Mouse (Mus musculus) lung, embryonic 16.5 days (tissue): Measurements from ENCODE around the gene Irx2. TPM values are rescaled to one million over a fixed set of nuclear protein-coding genes. Genes with fewer than 3 reads are reported as not detected.
A peak's percentile ranks its signal among the peaks of the same experiment; 100 is the strongest.

ENCODE experiments used
- ATAC-seq: fragments of 200-750 bp; cut with Nextera tagmentation; 2 replicates; pipeline ENCODE4 v1.8.0; 2017; ENCODE audit warnings: low read depth, mild to moderate bottlenecking, moderate library complexity
- H3K27ac ChIP-seq: fragments of 300-500 bp; sonication (generic); 2 replicates; pipeline ENCODE4 v1.5.1; 2014; ENCODE audit warnings: mild to moderate bottlenecking, control low read depth, low read length
- H3K27me3 ChIP-seq: fragments of 300-500 bp; sonication (generic); 2 replicates; pipeline ENCODE4 v1.6.1; 2014; ENCODE audit warnings: low read depth, low read length, mixed read lengths; ENCODE audit not compliant: control insufficient read depth, insufficient read depth
- H3K36me3 ChIP-seq: fragments of 300-500 bp; sonication (generic); 2 replicates; pipeline ENCODE4 v1.6.1; 2014; ENCODE audit warnings: low read length; ENCODE audit not compliant: control insufficient read depth, insufficient read depth
- H3K4me1 ChIP-seq: fragments of 300-500 bp; sonication (generic); replicated peaks from 2 replicates; pipeline ENCODE4 v1.6.1; 2014; ENCODE audit warnings: low read length, mixed read lengths; ENCODE audit not compliant: control insufficient read depth, insufficient read depth
- H3K4me2 ChIP-seq: fragments of 300-500 bp; sonication (generic); 2 replicates; pipeline ENCODE4 v1.6.1; 2014; ENCODE audit warnings: low read depth, low read length, control low read depth
- H3K4me3 ChIP-seq: fragments of 300-500 bp; sonication (generic); 2 replicates; pipeline ENCODE4 v1.5.1; 2014; ENCODE audit warnings: mild to moderate bottlenecking, low read length, control low read depth
- H3K9ac ChIP-seq: fragments of 300-500 bp; sonication (generic); 2 replicates; pipeline ENCODE4 v1.6.1; 2014; ENCODE audit warnings: low read length, control low read depth
- H3K9me3 ChIP-seq: fragments of 300-500 bp; sonication (generic); 2 replicates; pipeline ENCODE4 v1.6.1; 2016; ENCODE audit warnings: low read length; ENCODE audit not compliant: control insufficient read depth
- WGBS: fragments of 180-500 bp; shearing (Covaris S2); extraction: QIAGEN DNeasy Blood & Tissue Kit; methylation state at CpG from one replicate; pipeline ENCODE4 v1.1.7; 2014; 5-methylcytosine and 5-hydroxymethylcytosine counted together
- polyA plus RNA-seq: library from polyadenylated mRNA; unstranded; fragments of >200 nt; fragmentation: Nextera tagmentation; extraction: Ambion mirVana; gene quantifications from 2 replicates; pipeline ENCODE4 v1.2.1, GENCODE M21; 2015

Irx2 gene
- 14.9 and 17.3 TPM in 2 replicates for polyA plus RNA-seq

DNA sequence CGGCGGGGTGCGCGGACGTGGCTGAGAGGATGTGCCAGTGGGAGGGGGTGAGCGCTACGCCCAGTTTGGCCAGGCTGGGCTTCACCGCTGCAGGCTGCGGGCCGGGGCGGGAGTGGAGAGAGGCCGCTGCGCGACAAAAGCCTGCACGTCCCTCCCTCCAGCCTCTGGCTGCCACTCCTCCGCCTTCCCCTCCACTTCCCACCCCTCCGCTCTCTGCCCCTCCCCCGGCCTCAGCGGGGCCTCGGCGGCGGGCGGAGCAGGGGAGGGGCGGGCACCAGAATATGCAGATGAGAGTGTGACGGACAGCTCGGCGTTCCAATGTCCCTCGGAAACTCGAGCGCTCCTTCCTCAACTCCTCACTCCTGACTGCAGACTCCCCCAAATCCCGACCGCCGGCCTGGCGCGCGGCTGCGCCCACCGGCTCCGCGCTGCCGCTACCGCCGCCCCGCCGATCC is at the start of gene Irx2:
Irx2 (plus strand) TSS at position 359 of the 455 bp plus-strand sequence.
- H3K27ac ChIP-seq, result peak within 1 kb of the TSS; percentile 95
- H3K4me1 ChIP-seq, result no peaks in the 10 kb centered on the region
- H3K27me3 ChIP-seq, result peaks cover 89% of the 10 kb centered on the region
- H3K4me2 ChIP-seq, result peak within 1 kb of the TSS; percentile 81
- peak within 1 kb of the TSS; percentile 73 for H3K4me3 ChIP-seq
- WGBS, result under 1% methylated on average over 39 of the region's 45 CpGs
- H3K36me3 ChIP-seq, result no peaks in the 10 kb centered on the region
- peak within 1 kb of the TSS; percentile 88 for H3K9ac ChIP-seq
- peak; percentile 94 for ATAC-seq
- no peaks in the 10 kb centered on the region for H3K9me3 ChIP-seq

DNA sequence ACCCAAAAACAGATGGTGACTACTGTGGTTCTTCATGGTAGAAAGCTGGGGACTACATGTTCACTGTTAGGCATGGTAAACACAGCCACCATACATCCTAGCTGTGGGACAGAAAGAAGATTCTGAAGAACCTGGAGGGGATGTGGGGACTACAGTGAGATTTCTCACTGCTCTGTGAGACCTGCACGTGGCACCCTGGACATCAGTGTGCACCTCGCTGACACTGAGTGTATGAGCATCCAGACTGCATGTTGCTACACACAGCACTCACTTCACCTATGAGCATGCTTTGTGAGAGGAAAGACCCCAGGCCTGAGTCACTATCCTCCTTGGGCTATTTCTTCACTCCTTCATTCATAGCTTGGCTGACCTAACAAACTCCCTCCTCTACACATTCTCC is 47.3 kb upstream of the Irx2 start:
- Histone ChIP-seq H3K4me2 (no peak overlapping the region), H3K27me3 (no peaks in the 10 kb centered on the region), H3K4me3 (no peak overlapping the region), H3K9me3 (peaks cover 4% of the 10 kb centered on the region; the same call in 1 of the 2 replicates), H3K36me3 (no peaks in the 10 kb centered on the region), H3K27ac (no peak overlapping the region), H3K9ac (no peak overlapping the region), H3K4me1 (no peaks in the 10 kb centered on the region)
- no peak for ATAC-seq
- WGBS, result 90% methylated on average over 2 of the region's 2 CpGs

DNA sequence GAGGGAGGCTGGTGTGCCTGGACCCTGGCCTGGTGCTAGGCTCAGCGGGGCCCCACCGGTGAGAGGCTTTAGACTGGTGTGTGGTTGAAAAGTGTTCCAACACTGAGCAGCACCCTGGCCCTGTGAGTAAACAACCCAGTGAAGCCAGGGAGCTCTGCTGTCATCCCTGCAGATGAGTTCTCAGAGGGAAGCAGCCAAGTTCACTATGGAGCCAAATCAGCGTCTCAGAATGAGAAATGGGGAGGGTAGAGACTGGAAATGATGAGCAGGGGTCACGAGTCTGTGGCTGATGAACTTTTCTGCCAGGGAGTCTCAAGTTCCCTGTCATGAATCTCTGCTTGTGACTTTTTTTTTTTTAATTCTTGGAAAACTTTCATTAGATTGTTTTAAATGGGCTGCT is 36.1 kb upstream of the Irx2 start:
- H3K4me1 ChIP-seq, result peaks cover 5% of the 10 kb centered on the region
- 24% methylated on average over 4 of the region's 4 CpGs for WGBS
- no peaks in the 10 kb centered on the region for H3K27me3 ChIP-seq
- H3K9ac ChIP-seq, result no peak overlapping the region
- ATAC-seq, result no peak
- no peak overlapping the region for H3K4me3 ChIP-seq
- no peaks in the 10 kb centered on the region for H3K36me3 ChIP-seq
- H3K4me2 ChIP-seq, result peak overlapping the region; percentile 1; the same call in 1 of the 2 replicates
- H3K9me3 ChIP-seq, result no peaks in the 10 kb centered on the region
- 0 out of 2 replicates have a peak overlapping the region, but pooled peaks have one; percentile 11 for H3K27ac ChIP-seq

DNA sequence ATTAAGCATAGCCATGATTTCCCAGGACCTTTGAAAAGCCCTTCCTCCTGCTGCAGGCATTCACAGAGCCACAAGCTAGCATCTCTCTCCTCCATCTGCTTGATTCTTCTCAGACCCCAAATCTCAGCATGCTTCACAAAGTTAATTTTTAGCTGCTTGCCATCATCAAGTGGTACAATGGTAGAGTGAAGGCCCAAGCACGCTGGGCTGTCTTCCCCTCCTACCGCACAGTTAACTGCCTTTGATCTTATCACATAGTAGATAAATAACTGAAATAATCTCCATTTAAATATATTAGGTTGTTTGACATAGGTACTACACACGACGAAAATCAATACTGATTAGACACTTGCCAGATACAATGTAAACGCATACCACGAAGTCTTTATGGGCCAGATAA is 35.3 kb upstream of the Irx2 start:
- no peak overlapping the region for H3K4me3 ChIP-seq
- H3K9ac ChIP-seq, result no peak overlapping the region
- H3K27me3 ChIP-seq, result no peaks in the 10 kb centered on the region
- H3K27ac ChIP-seq, result 0 out of 2 replicates have a peak overlapping the region, but pooled peaks have one; percentile 27
- peaks cover 5% of the 10 kb centered on the region for H3K4me1 ChIP-seq
- H3K36me3 ChIP-seq, result no peaks in the 10 kb centered on the region
- 24% methylated on average over 6 of the region's 6 CpGs for WGBS
- peak; percentile 88 for ATAC-seq
- no peaks in the 10 kb centered on the region for H3K9me3 ChIP-seq
- peak overlapping the region; percentile 32 for H3K4me2 ChIP-seq

DNA sequence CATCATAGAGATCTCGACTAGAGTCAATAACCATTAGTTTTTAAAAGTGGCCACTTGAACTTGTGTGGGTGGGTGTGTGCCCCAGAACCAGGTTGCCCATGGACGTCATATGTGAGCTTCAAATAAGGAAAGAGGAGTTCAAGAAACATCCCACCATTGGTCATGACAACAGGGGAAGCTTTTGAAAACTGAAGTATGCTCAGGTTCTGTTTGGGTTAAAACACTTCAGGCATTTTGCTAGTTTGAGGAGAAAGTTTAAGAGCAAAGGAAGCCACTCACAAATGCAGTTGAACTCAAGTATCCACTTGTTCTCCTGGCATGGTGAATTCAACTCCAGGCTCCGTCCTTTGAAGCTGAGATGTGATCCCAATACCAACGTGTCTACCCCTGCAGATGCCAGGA is 34.9 kb upstream of the Irx2 start:
- H3K27ac ChIP-seq, result peak overlapping the region; percentile 57
- no peaks in the 10 kb centered on the region for H3K27me3 ChIP-seq
- WGBS, result 40% methylated on average over 4 of the region's 4 CpGs
- no peaks in the 10 kb centered on the region for H3K36me3 ChIP-seq
- H3K9me3 ChIP-seq, result no peaks in the 10 kb centered on the region
- H3K4me2 ChIP-seq, result no peak overlapping the region
- no peak overlapping the region for H3K9ac ChIP-seq
- peaks cover 5% of the 10 kb centered on the region for H3K4me1 ChIP-seq
- ATAC-seq, result peak; percentile 93
- H3K4me3 ChIP-seq, result no peak overlapping the region

DNA sequence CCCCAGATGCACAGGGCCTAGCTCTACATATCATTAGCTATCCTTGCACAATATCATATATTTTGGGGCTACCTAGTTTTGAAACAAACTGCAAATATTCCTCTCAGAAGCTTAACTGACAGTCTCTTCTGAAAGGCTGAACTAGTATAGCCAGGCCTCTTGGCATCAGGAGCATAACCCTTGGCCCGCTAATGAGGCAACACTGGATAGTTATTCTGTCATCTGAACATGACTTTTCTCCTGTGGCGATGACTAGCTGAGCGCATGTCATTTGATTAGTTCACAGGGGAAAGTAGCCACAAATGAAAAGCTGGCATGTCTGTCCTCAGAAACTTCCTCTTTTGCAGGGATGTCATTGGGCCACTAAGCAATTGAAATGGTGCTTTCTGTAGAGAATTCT is 29.4 kb upstream of the Irx2 start:
- H3K27ac ChIP-seq, result no peak overlapping the region

DNA sequence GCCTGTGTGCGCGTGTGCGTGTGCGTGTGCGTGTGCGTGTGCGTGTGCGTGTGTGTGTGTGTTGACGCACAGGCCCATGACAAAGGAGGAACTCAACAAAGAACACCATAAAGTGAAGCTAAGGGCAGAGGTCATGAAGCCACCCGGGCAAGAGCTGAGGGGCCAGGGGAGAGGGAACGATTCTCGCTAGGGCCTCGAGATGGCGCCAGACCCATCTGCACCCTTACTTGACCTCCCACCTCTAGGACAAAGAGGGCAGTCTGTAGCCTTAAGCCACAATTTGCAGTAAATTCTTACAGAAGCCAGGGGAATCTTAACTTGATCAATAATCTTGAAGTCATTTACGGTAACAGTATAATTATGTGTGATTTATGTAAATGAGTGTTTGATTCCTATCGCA is 19.9 kb upstream of the Irx2 start:
- H3K4me2 ChIP-seq, result no peak overlapping the region
- peaks cover 6% of the 10 kb centered on the region; the same call in 1 of the 2 replicates for H3K4me1 ChIP-seq
- no peak overlapping the region for H3K9ac ChIP-seq
- no peaks in the 10 kb centered on the region for H3K9me3 ChIP-seq
- no peaks in the 10 kb centered on the region for H3K36me3 ChIP-seq
- 65% methylated on average over 16 of the region's 16 CpGs for WGBS
- no peak for ATAC-seq
- no peak overlapping the region for H3K4me3 ChIP-seq
- no peak overlapping the region for H3K27ac ChIP-seq
- H3K27me3 ChIP-seq, result no peaks in the 10 kb centered on the region

More for the DNA sequence above, 29.4 kb upstream of the Irx2 start:
- ATAC-seq, result no peak
- no peaks in the 10 kb centered on the region for H3K36me3 ChIP-seq
- WGBS, result 80% methylated on average over 3 of the region's 3 CpGs
- no peak overlapping the region for H3K4me2 ChIP-seq
- no peaks in the 10 kb centered on the region for H3K9me3 ChIP-seq
- no peaks in the 10 kb centered on the region for H3K27me3 ChIP-seq
- H3K9ac ChIP-seq, result no peak overlapping the region
- no peak overlapping the region for H3K4me3 ChIP-seq
- no peaks in the 10 kb centered on the region; the same call in none of the 2 replicates for H3K4me1 ChIP-seq

DNA sequence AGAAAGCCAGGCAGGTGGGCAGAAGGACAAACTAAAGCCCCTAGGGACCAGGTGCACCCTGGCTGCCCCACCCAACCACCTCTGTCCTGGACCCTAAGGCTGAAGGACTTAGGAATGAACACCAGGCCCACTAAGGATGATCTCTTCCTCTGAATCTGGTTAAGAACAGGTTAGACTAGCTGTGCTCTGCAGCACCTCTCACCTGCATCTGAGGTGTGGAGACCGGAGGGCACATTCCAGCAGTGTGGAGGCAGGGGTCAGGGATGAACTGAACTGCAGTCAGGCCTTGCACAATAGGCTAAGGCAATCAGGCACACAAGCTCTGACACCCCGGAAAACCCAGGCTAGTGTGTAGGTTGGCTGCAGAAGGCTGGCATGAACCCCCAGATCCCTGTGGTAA is 18.3 kb upstream of the Irx2 start:
- no peaks in the 10 kb centered on the region for H3K27me3 ChIP-seq
- H3K4me1 ChIP-seq, result peaks cover 6% of the 10 kb centered on the region; the same call in 1 of the 2 replicates
- ATAC-seq, result peak; percentile 84
- 64% methylated on average over 2 of the region's 2 CpGs for WGBS
- H3K4me3 ChIP-seq, result no peak overlapping the region
- no peaks in the 10 kb centered on the region for H3K9me3 ChIP-seq
- no peak overlapping the region for H3K9ac ChIP-seq
- peak overlapping the region; percentile 59 for H3K27ac ChIP-seq
- H3K36me3 ChIP-seq, result no peaks in the 10 kb centered on the region
- no peak overlapping the region for H3K4me2 ChIP-seq

DNA sequence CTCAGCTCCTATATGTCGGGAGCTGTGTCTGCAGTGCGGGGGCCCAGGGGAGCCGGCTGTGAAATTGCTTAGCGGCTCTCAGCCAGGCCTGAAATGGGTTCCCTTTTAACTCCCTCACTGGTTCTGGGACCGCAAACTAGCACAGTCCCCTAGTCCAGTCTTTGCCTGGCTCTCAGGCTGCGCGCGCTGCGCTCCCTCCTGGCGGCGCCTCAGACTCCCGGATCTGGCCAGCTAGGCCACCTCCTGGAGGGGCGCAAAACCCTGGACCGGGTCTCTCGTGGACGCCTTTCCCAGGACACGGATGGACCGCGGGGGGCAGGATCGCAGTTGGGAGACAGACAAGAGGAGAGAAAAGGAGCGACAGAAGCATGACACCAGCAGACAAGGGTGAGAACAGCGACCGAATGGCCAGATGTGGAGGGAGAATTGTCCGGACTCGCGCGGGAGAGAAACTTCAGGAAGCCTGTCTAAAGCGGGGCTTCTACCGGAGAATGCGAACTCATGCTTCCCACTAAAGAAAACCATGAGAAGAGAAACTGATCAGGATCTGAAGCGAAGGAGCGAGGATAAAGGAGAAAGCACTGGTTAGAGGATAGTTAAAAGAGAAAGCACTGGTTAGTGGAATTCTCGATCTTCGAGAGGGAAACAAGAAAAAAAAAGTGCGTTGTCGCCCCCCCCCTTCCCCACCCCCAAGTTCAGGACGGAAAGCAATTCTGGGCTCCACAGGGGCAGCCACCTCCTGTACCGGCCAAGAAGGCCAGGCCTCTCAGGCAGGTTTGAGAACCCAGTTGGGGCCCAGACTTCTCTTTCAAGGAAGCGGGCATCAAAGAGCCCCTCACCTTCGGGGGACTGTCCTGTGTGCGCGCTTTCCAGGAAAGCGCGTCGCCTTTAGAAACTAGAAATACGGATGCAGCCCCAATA is 4.4 kb upstream of the Irx2 start:
- ATAC-seq, result no peak
- peak overlapping the region; percentile 70 for H3K9ac ChIP-seq
- H3K4me3 ChIP-seq, result peak overlapping the region; percentile 51
- H3K9me3 ChIP-seq, result no peaks in the 10 kb centered on the region
- peak overlapping the region; percentile 81 for H3K4me2 ChIP-seq
- WGBS, result under 1% methylated on average over 46 of the region's 46 CpGs
- H3K36me3 ChIP-seq, result no peaks in the 10 kb centered on the region
- H3K27me3 ChIP-seq, result peaks cover 68% of the 10 kb centered on the region
- H3K27ac ChIP-seq, result peak overlapping the region; percentile 76
- H3K4me1 ChIP-seq, result no peaks in the 10 kb centered on the region
